Mouse (Mus musculus) bone marrow, adult 2 months (tissue): ENCODE measurements around the gene Clcn3.

Experiments
- CTCF ChIP-seq: fragments of 200-500 bp; IDR thresholded peaks from 2 replicates; pipeline ENCODE4 v1.5.1; 2011; ENCODE audit warnings: low read length, control low read depth; ENCODE audit not compliant: control insufficient read depth, insufficient read depth
- POLR2A ChIP-seq: fragments of 200-500 bp; IDR thresholded peaks from 2 replicates; pipeline ENCODE4 v1.6.1; 2011; ENCODE audit warnings: low read depth, mild to moderate bottlenecking, control low read depth, low read length, borderline replicate concordance; ENCODE audit not compliant: control insufficient read depth

GRCm38 (mm10) chr8:60962763-60963162 is 20.3 kb downstream of the Clcn3 start:
- TF ChIP-seq POLR2A (no peak), CTCF (no peak)
